Mouse (Mus musculus) myocyte (in vitro differentiated cells): ENCODE measurements at regions not wholly inside any gene's neighbourhood (a gene's known extent, or its start where the extent isn't known, plus 50 kb on each side); places are given as distances from the start of the nearest gene placed in this dataset.

Experiments used
- H3K27me3 ChIP-seq: one replicate; pipeline ENCODE4 v1.6.1; 2011; ENCODE audit not compliant: control insufficient read depth, insufficient read depth, insufficient read length
- H3K36me3 ChIP-seq: one replicate; pipeline ENCODE4 v1.6.1; 2011; ENCODE audit not compliant: control insufficient read depth, insufficient read depth
- H3K4me2 ChIP-seq: one replicate; pipeline ENCODE4 v1.6.1; 2011; ENCODE audit warnings: low read depth, control low read depth
- H3K4me3 ChIP-seq: one replicate; pipeline ENCODE4 v1.5.1; 2011; ENCODE audit warnings: mild to moderate bottlenecking, control low read depth, moderate library complexity
- H3K79me2 ChIP-seq: one replicate; pipeline ENCODE4 v1.6.1; 2011; ENCODE audit not compliant: control insufficient read depth, insufficient read depth
- H3ac ChIP-seq: one replicate; pipeline ENCODE4 v1.6.1; 2011; ENCODE audit not compliant: control insufficient read depth, insufficient read length
- CEBPB ChIP-seq: IDR thresholded peaks from 2 replicates; pipeline ENCODE4 v1.6.1; 2011; ENCODE audit warnings: mild to moderate bottlenecking, moderate library complexity; ENCODE audit not compliant: poor library complexity, insufficient read depth, severe bottlenecking
- E2F4 ChIP-seq: IDR thresholded peaks from one replicate; pipeline ENCODE4 v1.6.1; 2011; ENCODE audit warnings: mild to moderate bottlenecking, control low read depth, moderate library complexity; ENCODE audit not compliant: insufficient read depth
- MAX ChIP-seq: IDR thresholded peaks from one replicate; pipeline ENCODE4 v1.6.1; 2011; ENCODE audit warnings: low read depth, mild to moderate bottlenecking, control low read depth
- MYOD1 ChIP-seq, 3 experiments: IDR thresholded peaks; one replicate each; pipeline ENCODE4 v1.6.1; 2011; ENCODE audit warnings: control low read depth in 2 of 3, low read depth in 2 of 3, mild to moderate bottlenecking in 2 of 3, moderate library complexity in 1 of 3; ENCODE audit not compliant: insufficient read length in 2 of 3, control insufficient read depth in 1 of 3
- MYOG ChIP-seq, 3 experiments: IDR thresholded peaks; one replicate each; pipeline ENCODE4 v1.6.1; 2011; ENCODE audit warnings: control low read depth in 2 of 3, low read depth in 2 of 3, mild to moderate bottlenecking in 2 of 3; ENCODE audit not compliant: insufficient read length in 2 of 3, control insufficient read depth in 1 of 3, insufficient read depth in 1 of 3
- POLR2A ChIP-seq: IDR thresholded peaks from one replicate; pipeline ENCODE4 v1.6.1; 2011; ENCODE audit warnings: low read depth, mild to moderate bottlenecking, control low read depth, moderate library complexity; ENCODE audit not compliant: insufficient read length
- POLR2AphosphoS2 ChIP-seq: IDR thresholded peaks from one replicate; pipeline ENCODE4 v1.6.1; 2011; ENCODE audit warnings: low read depth, control low read depth; ENCODE audit not compliant: insufficient read length
- REST ChIP-seq: IDR thresholded peaks from one replicate; pipeline ENCODE4 v1.6.1; 2011; ENCODE audit warnings: mild to moderate bottlenecking, control low read depth, moderate library complexity; ENCODE audit not compliant: insufficient read depth, insufficient read length
- SRF ChIP-seq: IDR thresholded peaks from one replicate; pipeline ENCODE4 v1.6.1; 2011; ENCODE audit warnings: low read depth; ENCODE audit not compliant: control insufficient read depth, insufficient read length
- TCF12 ChIP-seq: IDR thresholded peaks from one replicate; pipeline ENCODE4 v1.6.1; 2011; ENCODE audit warnings: mild to moderate bottlenecking, control low read depth; ENCODE audit not compliant: poor library complexity, insufficient read depth, severe bottlenecking
- TCF3 ChIP-seq: IDR thresholded peaks from one replicate; pipeline ENCODE4 v1.6.1; 2011; ENCODE audit warnings: low read depth, control low read depth; ENCODE audit not compliant: insufficient read length
- USF1 ChIP-seq: IDR thresholded peaks from one replicate; pipeline ENCODE4 v1.6.1; 2011; ENCODE audit warnings: low read depth, mild to moderate bottlenecking, control low read depth, moderate library complexity

DNA sequence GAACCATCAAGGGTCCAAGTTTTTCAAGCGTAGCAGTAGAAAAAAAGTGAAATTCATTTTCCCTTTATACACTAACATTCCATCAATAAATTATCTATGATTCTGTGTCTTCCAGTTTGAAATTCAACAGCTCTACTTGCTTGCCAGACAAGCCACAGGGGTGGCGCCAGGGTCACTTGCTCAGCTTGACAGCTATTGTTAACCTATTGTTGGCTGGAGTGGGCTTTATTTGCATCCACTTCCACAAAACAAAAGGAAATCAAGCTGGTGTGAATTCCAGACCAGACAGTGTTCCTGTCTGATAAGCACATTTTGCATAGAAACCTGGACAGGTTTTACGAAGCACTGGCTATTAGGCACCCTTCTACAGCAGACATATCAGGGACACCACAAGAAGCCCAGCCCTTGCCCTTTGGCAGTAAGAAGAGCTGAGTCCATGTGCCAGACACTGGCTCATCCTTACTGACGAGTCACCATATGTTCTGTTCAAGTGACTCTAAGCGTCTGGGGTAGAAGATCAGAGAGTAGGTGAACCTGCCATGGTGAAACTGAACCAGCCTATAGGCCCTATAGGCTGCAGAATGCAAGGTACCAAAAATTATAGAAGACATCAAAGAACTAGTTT lies 366.9 kb downstream of the Basp1 start:
- no peak overlapping the region for H3K4me2 ChIP-seq
- H3K79me2 ChIP-seq: no peaks in the 10 kb centered on the region
- TF ChIP-seq TCF3 (no peak), POLR2A (no peak)
- H3K4me3 ChIP-seq: no peak overlapping the region
- H3K36me3 ChIP-seq: no peaks in the 10 kb centered on the region
- H3ac ChIP-seq: no peak overlapping the region
- H3K27me3 ChIP-seq: no peaks in the 10 kb centered on the region

DNA sequence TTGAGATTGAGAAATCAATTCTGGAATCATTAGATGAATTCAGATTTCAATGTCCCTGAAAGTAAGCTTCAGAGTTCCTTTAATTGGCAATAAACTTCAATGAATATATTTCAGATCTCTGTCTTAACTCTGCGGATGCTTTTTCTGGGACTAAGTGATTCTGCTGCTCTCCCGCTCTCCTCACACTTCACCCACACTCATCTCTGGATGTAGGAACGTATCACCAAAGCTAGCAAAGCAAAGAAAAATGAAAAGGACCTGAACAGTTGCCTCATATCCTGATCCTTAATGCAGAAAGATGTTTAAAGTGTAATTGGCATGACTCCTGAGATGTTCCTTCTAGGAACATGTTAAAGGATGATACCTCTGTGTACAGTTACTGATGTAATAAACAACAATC lies 377.3 kb downstream of the Basp1 start:
- H3K36me3 ChIP-seq: no peaks in the 10 kb centered on the region
- no peak overlapping the region for H3ac ChIP-seq
- no peak overlapping the region for H3K4me2 ChIP-seq
- no peak for TF ChIP-seq MYOG (IDR thresholded peaks at IDR 0.05; ENCODE audit: control insufficient read depth in 1 of 3, insufficient read depth in 1 of 3, insufficient read length in 2 of 3, low read depth in 2 of 3)
- TF ChIP-seq MAX: no peak
- no peak for TF ChIP-seq MYOD1 (IDR thresholded peaks at IDR 0.05; ENCODE audit: control insufficient read depth in 1 of 3, insufficient read length in 2 of 3, low read depth in 2 of 3)
- TF ChIP-seq E2F4: no peak
- no peak for TF ChIP-seq TCF12
- no peak for TF ChIP-seq SRF
- no peaks in the 10 kb centered on the region for H3K79me2 ChIP-seq
- H3K27me3 ChIP-seq: no peaks in the 10 kb centered on the region
- no peak overlapping the region for H3K4me3 ChIP-seq

DNA sequence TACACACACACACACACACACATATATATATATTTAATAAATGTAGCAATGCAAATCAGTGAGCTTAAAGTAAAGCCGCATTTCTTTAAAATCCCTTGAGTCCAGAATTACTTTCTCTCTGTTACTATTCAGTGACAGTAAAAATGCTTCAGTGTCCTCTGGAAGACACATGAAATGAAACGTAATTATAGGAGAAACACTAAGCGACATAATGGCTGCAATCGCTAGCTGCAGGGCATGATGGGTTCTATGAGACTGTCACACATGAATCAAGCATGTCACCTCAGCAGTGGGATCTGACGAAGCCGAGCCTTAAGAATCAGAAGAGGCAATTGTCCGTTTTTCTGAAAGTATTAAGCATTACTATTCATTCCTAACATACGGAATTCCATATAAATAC lies 385.7 kb downstream of the Basp1 start:
- TF ChIP-seq MYOD1 (IDR thresholded peaks at IDR 0.05; ENCODE audit: control insufficient read depth in 1 of 3, insufficient read length in 2 of 3, low read depth in 2 of 3): no peak
- no peak for TF ChIP-seq MYOG (IDR thresholded peaks at IDR 0.05; ENCODE audit: control insufficient read depth in 1 of 3, insufficient read depth in 1 of 3, insufficient read length in 2 of 3, low read depth in 2 of 3)
- TF ChIP-seq POLR2AphosphoS2: no peak
- no peak for TF ChIP-seq TCF3
- H3K4me2 ChIP-seq: no peak overlapping the region
- peaks cover 7% of the 10 kb centered on the region for H3K27me3 ChIP-seq
- no peak overlapping the region for H3ac ChIP-seq
- H3K79me2 ChIP-seq: no peaks in the 10 kb centered on the region
- no peak overlapping the region for H3K4me3 ChIP-seq
- H3K36me3 ChIP-seq: no peaks in the 10 kb centered on the region

DNA sequence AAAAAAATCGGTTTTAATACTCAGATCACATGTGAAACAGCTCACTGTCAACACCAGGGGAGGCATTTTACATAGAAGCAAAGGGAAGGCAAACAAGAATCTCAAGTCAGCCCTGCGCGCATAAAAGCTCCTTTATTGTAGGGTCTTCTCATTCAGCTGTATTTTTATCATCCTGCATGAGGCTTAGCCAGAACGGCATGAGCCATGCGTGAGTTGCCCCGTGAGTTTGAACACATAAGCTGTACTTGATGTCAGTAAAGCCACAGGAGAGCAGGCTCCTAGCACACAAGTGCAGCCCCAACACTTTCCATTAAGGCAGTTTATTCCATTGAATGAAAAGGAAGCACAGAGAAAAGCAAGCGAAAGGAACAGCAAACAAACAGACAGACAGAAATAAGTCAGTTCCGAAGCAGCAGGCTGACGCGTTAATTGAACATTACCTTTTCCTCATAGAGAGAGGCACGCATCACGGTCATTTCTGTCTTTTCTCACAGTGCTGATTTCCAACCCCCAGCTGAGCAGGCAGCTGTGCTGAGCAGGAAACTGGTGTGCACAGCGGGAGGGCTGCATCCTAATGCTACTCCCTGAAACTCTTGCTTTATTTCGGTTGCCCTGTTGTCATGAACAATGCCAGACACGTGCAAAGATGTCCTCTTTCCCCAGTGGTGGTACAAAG lies 386.6 kb downstream of the Basp1 start:
- H3K4me3 ChIP-seq: no peak overlapping the region
- TF ChIP-seq MYOD1 (IDR thresholded peaks at IDR 0.05; ENCODE audit: control insufficient read depth in 1 of 3, insufficient read length in 2 of 3, low read depth in 2 of 3) (no peak), TCF3 (no peak), REST (no peak), MAX (no peak), E2F4 (no peak), MYOG (IDR thresholded peaks at IDR 0.05; ENCODE audit: control insufficient read depth in 1 of 3, insufficient read depth in 1 of 3, insufficient read length in 2 of 3, low read depth in 2 of 3) (no peak), POLR2AphosphoS2 (no peak), TCF12 (no peak), SRF (no peak), CEBPB (no peak), POLR2A (no peak), USF1 (no peak)

DNA sequence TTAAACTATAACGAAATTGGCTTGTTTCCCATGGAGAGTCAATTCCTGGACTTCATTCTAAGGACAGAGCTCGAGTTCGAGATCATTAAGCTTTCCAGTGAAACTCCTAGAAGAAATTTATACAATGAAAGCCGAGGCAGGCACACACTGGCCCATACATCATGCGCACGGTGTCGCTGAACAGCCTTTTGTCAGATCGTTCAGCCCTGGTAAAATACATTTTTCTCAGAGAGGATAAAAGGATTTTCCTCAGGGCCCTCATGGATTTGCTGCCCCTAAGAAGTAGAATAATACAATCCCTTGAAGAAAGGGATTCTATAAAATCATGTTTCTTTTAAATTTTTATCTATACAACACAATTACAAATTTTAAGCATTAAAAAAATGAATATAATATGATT lies 387.2 kb downstream of the Basp1 start:
- Histone ChIP-seq H3K36me3 (no peaks in the 10 kb centered on the region), H3K27me3 (peaks cover 7% of the 10 kb centered on the region), H3K79me2 (no peaks in the 10 kb centered on the region), H3ac (no peak overlapping the region), H3K4me2 (no peak overlapping the region), H3K4me3 (no peak overlapping the region)
- TF ChIP-seq MAX: no peak
- no peak for TF ChIP-seq MYOG (IDR thresholded peaks at IDR 0.05; ENCODE audit: control insufficient read depth in 1 of 3, insufficient read depth in 1 of 3, insufficient read length in 2 of 3, low read depth in 2 of 3)
- no peak for TF ChIP-seq E2F4
- no peak for TF ChIP-seq USF1
- TF ChIP-seq TCF12: no peak
- no peak for TF ChIP-seq TCF3

More for the DNA sequence above, 386.6 kb downstream of the Basp1 start:
- H3K36me3 ChIP-seq: no peaks in the 10 kb centered on the region
- H3K27me3 ChIP-seq: peaks cover 7% of the 10 kb centered on the region
- H3K4me2 ChIP-seq: no peak overlapping the region
- no peaks in the 10 kb centered on the region for H3K79me2 ChIP-seq
- H3ac ChIP-seq: no peak overlapping the region
